Mouse (Mus musculus) ovary, postnatal 14 days (tissue): ENCODE results near the gene Gnai2.

Experiments used
- DNase-seq: peaks from one replicate; pipeline ENCODE4 v3.0.0; 2022; ENCODE audit warnings: low spot score

Gene Gnai2

GRCm38 (mm10) chr9:107658096-107658495, 22.9 kb upstream of the Gnai2 start:
- no peak for DNase-seq

DNA sequence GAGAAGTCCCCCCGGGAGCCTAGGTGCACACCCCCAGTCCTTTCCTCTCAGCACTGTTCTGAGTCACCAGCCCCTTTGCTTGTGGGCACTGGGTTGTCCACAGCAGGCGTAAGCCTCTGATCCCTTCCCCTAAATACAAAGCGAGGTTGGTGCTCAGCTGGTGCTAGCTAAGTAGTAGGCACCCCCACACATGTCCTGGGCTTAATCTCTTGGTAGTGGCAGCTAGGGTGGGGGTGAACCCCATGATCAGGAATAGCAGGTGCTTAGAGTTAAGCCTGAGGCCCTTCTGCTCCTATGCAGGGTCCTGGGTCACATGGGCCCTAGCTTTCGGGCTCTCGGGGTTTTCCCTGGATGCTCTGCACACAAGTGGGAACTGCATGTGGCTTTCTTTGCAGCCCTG, 22.0 kb upstream of the Gnai2 start:
- DNase-seq: no peak

DNA sequence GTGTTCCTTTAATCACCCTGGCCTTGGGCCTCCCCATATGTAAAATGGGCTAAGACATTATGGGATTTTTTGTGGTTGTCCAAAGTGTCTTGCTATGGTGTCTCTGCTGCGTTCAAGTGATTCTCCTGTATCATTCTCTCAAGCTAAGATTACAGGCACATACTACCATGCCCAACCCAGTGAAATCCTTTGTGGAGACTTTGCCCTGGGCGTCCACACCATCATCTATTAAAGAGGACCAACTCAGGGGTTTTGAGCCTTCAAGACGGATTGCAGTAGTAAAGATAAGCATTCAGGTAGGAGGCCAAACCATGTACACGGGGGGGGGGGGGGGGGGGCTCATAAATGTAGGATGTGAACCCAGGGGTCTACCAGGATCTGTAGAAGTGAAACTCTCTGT, 19.4 kb upstream of the Gnai2 start:
- no peak for DNase-seq

GRCm38 (mm10) chr9:107653474-107653873, 18.3 kb upstream of the Gnai2 start:
- DNase-seq: no peak

DNA sequence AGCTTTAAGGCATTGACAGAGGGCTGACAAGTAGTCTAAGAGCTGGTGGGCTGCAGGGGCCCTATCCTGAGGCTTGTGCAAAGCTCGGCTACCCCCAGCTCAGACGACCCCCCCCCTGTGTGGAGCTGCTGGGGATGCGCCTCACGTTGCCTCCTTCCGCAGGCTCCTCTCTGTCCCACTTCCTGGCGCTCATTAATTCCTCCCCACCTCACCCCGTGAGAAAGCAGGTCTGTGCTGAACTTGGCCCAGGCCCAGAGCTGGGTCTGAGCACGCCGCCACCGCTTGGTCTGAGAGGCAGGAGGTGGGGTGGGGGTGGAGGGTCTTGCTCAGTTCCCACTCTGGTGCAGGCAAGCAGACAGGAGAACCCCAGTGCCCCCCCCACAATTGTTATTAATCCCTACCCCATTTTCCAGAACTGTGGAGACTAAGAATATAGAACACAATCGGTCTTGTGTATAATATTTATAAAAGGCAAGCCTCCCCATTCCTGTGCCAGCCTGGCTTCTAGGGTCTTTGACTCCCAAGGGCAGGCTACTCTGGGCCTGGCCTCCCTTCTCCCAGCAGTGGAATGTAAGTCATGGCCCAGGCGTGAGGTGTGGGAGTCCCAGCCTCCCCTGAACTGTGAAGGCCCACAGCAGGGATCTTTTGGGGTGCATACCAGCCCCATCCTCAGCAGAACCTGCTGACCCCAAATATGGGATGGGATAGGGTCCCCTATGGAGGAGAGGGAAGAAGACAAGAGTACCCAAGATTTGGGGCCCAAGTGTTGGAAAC, 15.7 kb upstream of the Gnai2 start:
- DNase-seq: no peak

GRCm38 (mm10) chr9:107650225-107650624, 15.1 kb upstream of the Gnai2 start:
- no peak for DNase-seq

DNA sequence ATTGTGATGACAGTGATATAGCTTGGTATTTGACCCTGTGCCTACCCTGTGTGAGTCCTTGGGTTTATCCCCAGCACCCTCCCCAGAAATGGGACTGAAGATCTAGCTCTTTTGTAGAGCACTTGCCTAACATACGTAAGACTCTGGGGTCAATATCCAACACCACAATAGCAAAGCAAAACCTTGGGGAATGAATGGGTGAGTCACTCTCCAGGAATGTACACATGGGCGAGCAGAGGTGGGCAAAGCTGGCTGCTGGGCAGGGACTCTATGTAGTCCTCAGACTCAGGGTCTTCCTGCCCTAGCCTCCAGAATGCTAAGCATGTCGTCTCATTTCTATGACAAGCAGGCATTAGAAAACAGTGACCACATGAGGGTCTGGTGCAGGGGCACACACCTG, 13.6 kb upstream of the Gnai2 start:
- DNase-seq: no peak

- DNase-seq: no peak
Observed at GRCm38 (mm10) chr9:107646975-107647374, 11.8 kb upstream of the Gnai2 start.

- DNase-seq: peak; percentile 77
Observed at GRCm38 (mm10) chr9:107645577-107645976, 10.4 kb upstream of the Gnai2 start.

DNA sequence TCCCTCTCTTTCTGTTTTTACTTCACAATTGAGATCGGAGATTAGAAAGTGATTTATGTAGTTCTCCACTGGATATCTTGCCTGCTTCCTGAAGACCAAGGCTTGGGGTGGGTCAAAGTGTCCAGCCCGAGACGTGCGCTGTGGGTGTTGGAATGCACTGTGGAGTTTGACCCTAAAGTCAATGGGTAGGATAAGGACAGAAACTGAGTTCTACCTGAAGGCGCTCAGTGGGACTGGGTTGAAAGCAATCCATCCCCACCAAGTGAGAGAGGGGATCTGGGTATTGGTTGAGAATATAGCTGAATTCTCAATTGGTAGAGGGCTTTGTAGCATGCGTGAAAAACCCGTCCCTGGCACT, 10.0 kb upstream of the Gnai2 start:
- no peak for DNase-seq

DNA sequence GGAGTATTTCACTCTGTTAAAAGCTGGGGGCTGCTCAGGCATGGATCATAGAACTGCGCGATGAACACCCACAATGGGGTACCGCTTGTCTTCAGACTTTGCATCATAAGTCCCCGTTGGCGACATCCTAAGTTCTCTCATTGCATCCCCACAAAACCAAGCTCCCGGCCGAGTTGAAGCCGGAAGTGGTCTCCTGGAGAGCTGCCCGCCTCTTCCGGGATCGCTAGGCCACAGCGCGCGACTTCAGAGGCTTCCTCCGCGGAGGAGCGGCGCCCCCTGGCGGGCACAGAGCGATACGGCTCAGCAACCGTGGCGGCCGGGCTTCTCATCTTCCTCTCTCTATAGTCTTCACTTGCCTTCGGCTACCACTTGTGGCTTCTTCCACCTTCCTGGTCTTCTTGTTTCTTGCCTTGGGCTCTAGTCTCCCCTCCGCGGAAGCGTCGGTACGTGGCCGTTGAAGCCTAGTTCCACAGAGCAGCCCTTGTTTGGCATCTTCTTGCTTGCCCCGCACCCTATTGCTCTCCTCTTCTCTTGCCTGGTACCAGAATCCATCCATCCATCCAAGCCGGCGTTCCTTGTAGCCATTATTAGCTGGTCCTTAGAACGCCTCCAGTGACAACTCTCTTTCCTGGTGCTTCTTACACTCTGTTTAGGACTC, 9.5 kb upstream of the Gnai2 start:
- DNase-seq: peak; percentile 96

DNA sequence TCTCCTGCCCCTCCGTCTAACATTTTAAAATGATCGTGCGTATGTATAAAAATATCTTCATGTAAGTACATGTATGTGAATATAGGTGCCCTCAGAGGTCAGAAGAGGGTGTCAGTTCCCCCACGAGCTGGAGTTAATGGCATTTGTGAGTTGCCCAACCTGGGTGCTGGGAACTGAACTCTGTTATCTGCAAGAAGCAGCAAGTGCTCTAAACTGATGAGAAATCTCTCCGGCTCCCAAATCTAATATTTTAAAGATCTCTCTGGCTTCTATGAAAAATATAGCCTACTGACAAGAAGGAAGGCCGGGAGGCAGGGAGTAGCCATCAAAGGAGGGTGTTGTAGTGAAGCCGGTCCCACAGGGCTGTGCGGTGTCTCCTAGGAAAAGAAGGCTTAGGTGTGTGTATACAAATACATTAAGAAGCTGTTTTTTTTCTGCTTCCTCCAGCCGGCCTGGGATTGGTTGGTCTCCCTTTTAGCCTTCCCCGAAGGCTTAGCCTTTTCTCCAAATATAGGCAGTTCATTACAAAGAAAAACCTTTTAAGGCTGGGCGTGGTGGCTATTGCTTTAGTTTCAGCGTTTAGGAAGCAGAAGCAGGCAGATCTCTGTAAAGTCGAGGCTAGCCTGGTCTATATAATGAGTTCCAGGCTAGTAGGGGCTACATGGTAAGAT, 8.5 kb upstream of the Gnai2 start:
- no peak for DNase-seq

GRCm38 (mm10) chr9:107641666-107642065, 6.5 kb upstream of the Gnai2 start:
- no peak for DNase-seq

GRCm38 (mm10) chr9:107640257-107640772, 5.1 kb upstream of the Gnai2 start:
- no peak for DNase-seq

DNA sequence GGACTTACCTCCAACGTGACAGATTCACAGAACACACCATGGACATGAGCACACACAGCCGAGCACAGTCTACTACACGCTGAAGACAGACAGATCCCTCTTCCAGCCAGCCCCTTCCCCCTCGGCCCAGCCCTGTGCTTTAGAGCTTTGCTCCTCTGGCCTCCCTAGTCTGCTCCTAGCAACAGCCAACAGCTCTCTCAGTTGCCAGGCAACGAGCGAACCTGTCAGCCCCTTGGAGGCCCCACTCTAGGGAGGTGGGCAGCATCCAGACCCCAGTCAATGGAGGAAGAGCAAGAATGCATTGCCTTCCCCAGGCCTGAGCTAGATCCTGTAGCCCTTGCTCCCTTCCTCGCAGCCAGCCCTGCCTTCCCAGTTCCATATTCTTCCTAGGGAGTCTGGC, 1.9 kb upstream of the Gnai2 start:
- DNase-seq: no peak

GRCm38 (mm10) chr9:107634406-107635278, 525 bp downstream of the Gnai2 start:
- no peak for DNase-seq

- no peak for DNase-seq
Observed at GRCm38 (mm10) chr9:107633661-107634405, 1.3 kb downstream of the Gnai2 start.

- peak; percentile 69 for DNase-seq
Observed at GRCm38 (mm10) chr9:107633091-107633660, 2.0 kb downstream of the Gnai2 start.

- DNase-seq: no peak
Observed at GRCm38 (mm10) chr9:107632478-107632877, 2.7 kb downstream of the Gnai2 start.

GRCm38 (mm10) chr9:107631861-107632260, 3.3 kb downstream of the Gnai2 start:
- no peak for DNase-seq

DNA sequence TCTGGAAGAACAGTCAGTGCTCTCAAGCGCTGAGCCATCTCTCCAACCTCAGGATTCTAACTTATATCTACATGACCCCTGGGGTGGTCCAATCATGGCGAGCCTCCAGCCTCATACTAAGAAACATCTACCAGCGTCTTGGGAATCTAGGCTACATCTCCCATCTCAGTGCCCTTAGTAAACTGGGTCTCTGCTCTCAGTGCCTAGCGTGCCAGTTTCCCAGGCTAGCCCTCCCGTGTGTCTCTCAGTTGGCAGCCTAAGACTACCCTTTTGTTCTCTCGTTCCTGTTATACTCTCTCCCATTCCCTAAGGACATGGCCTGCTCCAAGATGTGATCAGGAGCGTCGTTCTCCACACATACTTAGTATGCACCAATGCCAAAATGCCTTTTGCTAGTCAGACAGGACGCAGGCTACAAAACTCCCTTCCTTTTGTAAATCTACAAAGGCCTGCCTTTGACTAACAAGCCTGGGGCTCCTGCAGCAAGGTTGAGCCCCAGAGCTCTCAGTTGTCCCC, 3.8 kb downstream of the Gnai2 start:
- no peak for DNase-seq
